Mouse (Mus musculus) WW6 (cell line): Measurements from ENCODE around the gene Sv2b.
"Not testable (repeated sequence)": the region's sequence is repeated elsewhere in the genome, so short reads cannot be mapped to it uniquely, and the experiment has no call there.

Source experiments
- DNase-seq: peaks from one replicate; pipeline ENCODE4 v3.0.0-alpha.2; 2013; ENCODE audit warnings: low read depth, low spot score

Gene Sv2b

DNA sequence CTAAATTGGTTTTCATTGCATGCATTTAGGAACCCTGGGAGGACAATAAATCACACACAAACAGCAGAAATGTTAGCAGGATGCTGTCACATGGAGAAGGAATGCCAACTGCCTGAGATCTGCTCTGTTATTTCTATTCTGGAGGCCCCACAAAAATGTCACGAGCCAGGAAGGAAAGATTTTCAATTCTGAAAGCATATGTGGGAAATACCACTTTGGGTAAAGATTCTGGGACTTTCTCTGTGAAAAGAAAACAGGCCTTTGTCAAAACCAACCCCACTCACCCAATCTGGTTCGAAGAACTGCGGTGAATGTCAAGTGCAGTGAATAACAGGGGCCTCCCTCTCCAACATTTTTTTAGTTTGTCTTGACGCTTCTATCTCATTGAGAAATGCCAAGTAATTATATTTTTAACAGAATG lies 99.8 kb downstream of the Sv2b start:
- DNase-seq, result no peak

DNA sequence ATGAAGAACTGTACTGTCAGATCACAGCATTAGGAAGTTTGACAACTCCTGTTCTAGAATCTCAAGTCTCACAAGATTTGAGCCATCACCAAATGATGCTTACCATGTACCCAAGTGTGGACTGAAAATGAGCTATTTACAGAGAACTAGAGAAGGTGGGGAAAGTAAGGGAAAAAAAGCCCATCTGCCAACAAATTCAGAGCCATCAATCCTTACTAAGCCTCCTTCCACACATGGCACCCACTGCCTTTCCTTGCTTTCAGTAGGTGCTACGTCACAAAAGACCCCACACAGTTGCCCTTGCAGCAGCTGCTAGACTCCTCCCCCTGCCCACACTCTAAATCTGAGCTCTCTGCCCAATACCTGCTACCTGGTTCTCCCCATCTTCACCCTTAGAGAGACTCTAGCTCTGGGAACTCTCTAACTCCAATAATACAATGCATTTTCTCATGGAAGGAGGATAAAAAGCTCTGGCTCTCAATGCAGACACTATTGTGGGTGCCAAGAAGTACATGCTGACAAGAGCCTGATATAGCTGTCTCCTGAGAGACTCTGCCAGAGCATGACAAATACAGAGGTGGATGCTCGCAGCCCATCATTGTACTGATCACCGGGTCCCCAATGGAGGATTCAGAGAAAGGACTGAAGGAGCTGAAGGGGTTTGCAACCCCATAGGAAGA lies 101.0 kb downstream of the Sv2b start:
- DNase-seq, result no peak

DNA sequence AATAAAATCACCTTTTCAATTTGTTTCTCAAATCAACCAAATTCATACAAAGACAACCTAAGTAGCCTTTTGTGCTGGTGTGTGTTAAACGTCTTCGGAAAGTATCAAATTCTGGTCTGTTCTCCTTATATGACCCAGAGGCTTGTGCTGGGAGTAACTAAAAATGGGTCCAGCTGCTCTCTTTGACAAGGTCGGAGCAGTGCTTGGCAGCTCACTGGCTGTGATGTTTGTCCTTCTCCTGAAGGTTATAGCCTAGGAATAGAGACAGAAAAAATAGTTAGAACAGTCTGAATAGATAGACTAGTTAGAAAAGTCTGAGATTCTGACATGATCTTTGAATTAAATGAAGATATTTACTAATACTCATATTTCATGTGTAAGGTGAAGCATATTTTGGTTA lies 102.4 kb downstream of the Sv2b start:
- no peak for DNase-seq

DNA sequence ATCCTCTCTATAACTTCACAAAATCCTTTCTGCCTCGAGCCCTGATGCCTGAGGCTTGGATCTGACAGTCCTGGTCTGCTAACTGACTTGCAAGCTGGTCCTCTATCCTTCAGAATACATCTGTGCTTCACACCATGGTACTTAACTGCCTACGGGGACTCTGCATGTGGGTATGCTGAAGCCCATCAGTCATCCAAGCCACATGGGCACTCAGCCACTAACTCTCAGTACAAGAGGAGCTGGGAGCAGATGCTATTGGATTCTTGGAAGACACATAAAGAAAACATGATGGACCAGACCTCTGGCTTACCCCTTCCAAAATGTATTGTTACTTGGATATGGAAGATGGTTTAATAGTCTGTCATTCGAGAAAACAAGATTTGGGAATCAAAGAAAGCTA lies 103.7 kb downstream of the Sv2b start:
- no peak for DNase-seq

DNA sequence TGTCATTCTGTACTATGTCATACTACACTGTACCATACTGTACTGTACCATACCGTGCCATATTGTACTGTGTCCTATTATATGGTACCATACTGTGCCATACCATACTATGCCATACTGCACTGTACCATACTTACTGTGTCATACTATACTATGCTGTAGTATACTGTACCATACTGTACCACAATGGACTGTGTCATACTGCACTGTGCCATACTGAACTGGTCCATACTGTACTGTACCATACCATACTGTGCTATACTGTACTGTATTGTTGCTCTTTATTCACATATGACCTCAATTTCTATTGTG lies 114.2 kb downstream of the Sv2b start:
- DNase-seq, result not testable (repeated sequence)

DNA sequence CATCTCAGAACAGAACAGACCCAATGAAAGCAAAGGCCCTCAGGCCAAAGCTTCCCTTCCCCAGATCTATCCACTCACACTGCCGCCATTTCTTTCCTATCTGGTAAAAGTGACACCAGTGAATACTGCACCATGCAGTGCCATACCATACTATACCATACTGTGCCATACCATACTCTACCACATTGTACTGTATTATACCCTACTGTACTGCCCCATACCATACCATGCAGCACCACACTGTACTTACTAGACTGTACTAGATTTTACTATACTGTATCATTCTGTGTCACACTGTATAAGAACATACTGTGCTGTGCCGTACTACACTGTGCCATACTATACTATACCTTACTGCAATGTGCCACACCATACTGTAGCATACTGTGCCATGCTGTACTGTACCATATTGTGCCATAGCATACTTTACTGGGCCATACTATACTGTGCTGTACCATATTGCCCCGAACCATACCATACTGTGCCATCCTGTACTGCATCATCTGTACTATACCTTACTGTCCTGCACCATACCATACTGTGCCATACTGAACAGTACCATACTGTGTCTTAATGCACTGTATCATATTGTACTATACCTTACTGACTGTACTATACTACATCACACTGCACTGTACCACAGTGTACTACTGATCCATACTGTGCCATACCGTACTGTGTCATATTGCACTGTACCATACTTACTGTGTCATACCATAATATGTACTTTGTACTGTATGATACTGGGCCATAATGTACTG lies 114.7 kb downstream of the Sv2b start:
- no peak for DNase-seq

DNA sequence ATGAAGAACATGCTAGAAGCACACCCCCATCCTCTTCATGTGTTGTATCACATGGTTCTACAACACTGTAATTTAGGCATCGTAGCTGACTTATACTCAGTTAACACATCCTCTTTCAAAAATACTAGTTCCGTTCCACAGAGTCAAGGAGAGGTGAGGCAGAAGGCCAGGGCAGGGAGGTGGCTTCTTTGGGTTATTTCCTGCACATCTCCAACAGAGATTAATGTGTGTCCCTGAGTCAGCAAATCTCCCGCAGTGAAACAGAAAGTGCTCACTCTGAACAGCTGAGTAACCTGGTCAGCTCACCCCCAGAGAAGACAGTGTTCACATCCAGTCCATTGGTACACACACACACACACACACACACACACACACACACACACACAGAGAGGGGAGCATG lies 118.9 kb downstream of the Sv2b start:
- no peak for DNase-seq

DNA sequence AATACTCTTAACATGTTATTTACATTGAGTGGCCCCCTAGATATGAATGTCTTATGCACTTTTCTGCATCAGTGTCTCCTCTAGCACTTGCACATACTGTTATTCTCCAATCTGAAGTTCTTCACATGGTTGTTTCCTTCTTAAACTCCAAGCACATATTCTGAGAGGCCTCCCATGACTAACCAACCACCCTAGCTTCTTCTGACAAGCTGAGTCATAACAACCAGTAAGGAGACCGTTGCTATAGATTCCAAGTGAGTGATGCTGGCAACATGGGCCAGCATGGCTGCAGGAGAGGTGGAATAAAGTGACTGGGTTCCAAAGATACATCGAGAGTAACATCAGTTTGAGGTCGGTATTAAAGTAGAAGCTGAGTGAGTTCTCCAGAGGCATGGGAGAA lies 134.0 kb downstream of the Sv2b start:
- no peak for DNase-seq

DNA sequence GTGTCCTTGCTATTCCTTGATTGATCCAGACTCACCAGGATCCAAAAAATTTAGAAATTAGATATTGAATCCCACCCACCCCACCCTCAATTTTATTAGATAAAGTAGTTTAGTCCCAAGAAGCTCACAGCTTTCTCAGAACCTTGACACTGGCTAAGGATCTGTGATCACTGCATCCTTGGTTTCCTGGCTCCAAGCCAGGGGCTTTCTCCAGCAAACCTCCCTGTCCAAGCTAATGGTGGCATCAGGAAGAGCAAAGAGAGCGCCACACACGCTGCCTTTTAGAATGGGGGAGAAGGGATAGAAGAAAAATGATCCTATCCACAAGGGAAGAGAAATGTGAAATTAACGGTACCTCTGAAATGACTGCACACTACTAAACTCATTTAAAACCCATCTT lies 141.6 kb downstream of the Sv2b start:
- DNase-seq, result no peak

DNA sequence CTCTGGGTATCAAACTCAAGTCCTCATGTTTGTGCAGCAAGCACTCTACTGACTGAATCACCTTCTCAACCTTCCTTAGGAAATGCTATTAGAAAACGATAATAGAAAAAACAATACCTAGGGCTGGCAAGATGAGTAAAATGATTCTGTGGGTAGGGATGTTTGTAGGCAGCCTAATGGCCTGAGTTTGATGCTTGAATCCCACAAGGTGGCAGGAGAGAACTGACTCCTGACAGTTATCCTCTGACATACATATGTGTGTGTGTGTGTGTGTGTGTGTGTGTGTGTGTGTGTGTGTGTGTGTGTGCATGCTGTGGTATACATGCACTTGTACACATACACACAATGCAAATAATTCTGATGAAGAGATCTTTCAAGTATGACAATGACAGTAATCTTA lies 161.9 kb downstream of the Sv2b start:
- DNase-seq, result no peak

DNA sequence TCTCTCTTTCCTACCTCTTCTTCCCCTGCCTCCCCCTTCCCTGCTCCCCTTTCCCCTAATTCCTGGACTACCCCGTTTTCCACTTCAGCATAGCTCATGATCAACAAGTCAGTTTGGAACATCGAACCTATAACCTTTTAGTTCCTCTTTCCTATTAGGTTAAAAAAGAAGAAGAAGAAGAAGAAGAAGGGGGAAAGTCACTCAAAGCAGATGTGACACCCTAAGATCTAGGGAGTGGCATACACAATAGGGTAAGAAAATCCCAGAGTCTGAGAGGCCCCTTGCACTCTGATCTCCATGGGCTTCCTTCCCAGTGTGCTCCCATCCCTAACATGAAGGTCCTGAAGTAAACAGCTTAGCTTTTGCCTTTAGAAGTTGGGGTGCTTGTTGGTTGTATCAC lies 166.3 kb downstream of the Sv2b start:
- no peak for DNase-seq

DNA sequence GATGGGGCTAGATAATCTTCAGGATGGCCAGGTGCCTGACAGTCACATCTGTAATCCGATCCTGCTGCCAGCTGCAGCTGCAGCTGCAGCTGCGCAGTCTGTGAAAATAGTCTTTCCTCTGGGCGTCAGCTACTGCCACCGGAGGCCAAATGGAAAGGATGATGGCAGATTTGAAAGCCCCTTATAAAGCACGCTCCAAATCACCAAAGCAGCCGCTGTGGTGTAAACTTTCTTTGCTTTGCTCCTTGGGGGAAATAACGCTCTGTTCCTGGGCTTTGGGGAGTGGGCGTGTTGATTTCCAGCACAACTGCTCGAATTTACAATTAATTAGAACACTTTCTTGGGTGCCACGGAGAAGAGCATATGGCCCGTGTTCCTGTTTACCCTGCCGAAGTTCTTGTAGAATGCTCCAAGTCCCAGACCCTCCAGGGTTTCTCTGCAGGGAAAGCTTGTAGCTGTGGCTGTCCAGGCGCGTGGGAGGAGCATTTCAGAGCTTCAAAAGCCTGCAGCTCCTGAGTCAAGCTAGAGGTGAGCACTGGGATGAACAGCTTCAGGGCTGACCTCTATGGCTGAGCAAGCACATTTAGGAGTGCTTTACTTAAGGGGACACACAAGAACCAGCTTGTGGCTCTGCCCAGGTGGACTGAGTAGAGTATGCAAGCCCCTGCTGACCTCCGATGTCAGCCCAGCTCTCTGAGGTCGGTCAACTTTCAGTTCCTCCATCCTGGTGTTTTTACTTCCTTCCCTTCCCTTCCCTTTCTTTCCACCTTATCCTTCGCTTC lies 167.0 kb downstream of the Sv2b start:
- no peak for DNase-seq

DNA sequence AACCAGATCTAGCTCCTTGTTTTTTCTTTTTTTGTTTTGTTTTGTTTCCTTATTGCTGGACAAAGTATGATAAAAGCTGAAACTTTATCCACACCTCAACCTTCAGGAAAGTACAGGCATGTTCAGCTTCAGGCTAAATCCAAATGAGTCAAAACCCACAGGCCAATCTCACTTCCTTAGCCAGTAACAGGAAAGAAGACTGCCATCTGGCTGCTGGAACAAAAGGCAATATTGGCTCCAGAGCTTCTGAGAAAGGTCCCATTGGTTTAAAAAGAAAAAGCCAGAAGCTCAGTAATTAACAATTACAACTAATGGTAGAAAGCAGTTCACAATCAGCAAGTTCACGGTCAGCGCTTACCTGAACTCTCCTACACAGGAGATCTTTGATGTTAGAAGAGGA lies 169.8 kb downstream of the Sv2b start:
- DNase-seq, result no peak

DNA sequence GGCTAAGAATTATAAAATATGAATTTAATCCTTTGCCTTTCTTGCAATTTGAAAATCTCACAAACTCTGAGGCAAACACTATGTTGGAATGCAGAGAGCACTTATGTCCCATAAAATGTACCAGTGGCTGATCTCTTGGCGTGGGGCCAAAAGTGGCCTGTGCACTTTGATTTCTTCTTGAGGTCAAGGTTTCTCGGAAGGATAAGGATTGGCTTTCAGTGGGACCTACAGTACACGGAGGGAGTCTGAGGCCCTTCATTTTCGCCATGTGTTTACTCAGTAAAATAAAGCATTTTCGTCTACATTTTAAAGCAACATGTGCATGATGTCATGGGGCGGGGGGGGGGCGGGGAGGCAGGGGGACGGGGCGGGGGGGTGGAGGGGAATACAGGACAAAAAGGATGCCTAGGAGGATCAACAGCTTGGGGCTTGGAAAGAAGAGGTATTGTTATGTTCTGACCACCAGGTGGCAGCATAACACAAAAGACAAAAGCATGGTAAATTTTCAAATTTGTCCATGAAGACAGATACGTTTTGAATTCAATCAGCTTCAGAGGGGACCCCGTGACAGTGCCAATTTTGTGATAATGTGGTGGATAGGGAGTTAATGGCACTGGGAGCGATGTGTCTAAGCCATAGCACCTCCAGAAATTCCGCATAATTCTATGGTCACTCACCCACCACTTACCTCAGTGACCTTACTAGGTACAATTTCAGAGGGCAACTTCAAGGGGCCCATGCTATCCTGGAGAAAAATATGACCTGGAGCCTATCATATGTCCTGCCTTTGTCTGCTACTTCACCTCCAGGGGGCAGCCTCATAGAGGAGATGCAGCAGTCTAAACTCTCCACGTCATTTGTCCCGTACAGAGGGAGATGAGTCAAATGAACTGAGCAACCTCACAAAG lies 174.1 kb downstream of the Sv2b start:
- DNase-seq, result no peak

DNA sequence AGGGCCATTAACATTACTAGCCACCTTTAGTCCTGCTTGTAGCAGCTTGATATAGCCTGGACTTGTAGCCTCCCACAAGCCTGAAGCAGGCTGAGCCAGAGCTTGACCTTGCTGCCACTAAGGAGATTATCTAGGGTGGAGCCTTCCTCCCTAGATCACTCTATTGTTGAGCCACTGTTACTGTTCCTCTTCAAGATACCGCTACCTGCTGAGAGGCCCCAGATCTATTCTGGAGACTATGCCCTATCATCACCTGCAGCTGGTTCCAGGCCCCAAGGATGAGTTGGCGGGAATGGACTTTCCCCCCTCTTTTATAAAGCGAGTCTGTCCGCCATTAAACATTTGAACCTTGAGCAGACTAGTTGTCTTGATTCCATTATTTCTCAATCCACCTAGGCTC lies 181.0 kb downstream of the Sv2b start:
- no peak for DNase-seq

DNA sequence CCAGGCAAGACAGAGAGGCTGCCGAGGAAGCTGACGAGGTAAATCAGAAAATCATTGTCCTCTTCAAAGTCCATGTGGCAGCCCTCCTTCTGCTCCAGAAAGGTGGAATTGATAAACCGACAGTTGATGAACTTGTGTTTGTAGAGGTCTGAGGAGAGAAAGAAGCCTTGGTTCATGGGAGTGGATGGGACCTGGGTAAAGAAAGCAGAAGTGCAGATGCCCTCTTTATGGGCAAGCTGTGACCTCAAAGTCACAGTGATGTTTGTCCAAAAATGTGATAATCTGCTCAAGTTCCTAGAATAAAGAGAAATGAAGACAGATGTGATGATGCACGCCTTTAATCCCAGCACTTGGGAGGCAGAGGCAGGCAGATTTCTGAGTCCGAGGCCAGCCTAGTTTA lies 185.0 kb downstream of the Sv2b start:
- no peak for DNase-seq

DNA sequence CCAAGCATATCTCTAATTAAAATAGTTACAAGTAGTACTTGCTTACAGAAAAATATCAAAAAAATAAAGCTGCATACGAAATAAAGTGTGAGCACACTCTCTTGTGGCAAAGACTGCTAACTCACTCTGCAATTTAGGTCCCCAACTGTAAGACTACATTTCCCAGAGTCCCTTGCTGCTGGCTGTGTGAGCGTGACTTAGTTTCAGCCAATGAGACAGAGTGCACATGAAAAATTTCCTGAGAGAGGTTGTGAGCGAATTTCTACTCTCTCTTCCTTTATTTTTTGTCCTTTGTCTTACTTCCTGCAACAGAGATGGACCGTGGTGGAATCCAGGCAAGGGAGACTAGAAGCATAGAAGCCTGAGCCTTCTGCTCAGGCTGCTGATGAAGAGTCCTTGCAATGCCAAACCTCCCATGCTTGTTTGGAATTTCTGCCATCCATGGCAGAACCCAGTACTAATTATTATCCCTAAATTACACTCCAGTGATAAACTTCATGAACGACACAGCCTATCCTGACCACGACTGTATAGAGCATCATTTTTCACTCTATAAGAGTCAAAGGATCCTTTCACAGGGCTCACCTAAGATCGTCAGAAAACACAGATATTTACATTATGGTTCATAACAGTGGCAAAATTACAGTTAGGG lies 190.9 kb downstream of the Sv2b start:
- DNase-seq, result no peak

DNA sequence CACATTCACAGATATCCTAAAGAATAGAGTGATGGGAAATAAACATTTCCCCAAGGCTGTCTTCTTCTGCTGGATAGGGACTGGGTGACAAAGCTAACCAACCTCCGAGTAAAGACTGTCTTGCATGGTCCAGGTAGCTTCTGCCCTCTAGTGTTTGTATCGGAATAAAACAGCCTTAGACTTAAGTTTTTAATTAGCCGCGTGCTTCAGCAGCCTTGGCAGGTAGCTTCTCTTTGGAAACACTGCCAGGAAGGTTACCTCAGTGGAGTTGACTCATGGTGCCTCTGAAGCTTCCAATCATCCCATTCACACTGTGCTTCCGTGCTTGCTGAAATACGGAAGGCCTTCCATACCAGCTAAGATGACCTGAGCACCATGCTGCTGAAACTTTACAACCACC lies 198.4 kb downstream of the Sv2b start:
- no peak for DNase-seq

DNA sequence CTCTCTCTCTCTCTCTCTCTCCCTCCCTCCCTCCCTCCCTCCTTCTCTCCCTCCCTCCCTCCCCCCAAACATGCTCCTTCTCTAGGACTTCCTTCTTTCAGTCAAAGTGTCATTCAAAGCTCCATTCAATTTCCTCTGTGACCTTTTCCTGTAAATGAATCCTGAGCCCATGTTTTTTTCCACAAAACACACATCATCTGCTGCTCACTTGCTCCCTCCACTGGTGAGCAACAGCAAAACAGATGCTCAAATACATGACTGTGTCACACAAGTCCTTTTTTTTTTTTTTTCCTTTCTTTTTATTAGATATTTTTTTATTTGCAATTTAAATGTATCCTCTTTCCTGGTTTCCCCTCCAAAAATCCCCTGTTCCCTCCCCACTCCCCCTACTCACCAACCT lies 201.6 kb downstream of the Sv2b start:
- no peak for DNase-seq

DNA sequence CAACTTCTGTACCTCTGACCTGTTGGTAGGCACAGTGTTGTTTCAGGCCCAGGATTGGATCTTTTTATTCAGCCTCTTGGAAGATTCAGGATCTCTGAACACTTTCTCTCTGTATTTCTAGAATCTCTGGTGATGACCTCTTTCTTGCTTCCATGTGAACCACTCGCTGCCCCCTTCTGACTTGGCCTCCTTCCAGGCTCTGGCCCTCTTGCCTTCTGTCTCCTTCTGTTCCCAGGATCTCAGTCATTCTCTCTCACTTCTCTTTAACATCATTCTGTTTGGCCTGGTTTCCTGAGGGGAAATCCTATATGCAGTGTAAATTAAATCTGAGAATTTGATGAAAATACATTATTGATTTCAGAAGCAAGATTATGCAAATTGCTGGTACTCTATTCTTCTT lies 205.2 kb downstream of the Sv2b start:
- no peak for DNase-seq
